Mouse (Mus musculus) neural tube, embryonic 15.5 days (tissue): ENCODE measurements around the gene Zdhhc22. TPM values are rescaled to one million over a fixed set of nuclear protein-coding genes. Genes with fewer than 3 reads are reported as not detected.

Experiments used
- ATAC-seq: fragments of 200-750 bp; cut with Nextera tagmentation; 2 replicates; pipeline ENCODE4 v1.8.0; 2017; ENCODE audit warnings: mild to moderate bottlenecking, moderate TSS enrichment, moderate library complexity; ENCODE audit not compliant: low FRiP score
- H3K27ac ChIP-seq: fragments of 300-500 bp; sonication (generic); replicated peaks from 2 replicates; pipeline ENCODE4 v1.5.1; 2015; ENCODE audit warnings: mild to moderate bottlenecking, inconsistent platforms
- H3K27me3 ChIP-seq: fragments of 300-500 bp; sonication (generic); replicated peaks from 2 replicates; pipeline ENCODE4 v1.6.1; 2015; ENCODE audit warnings: inconsistent platforms
- H3K36me3 ChIP-seq: fragments of 300-500 bp; sonication (generic); 2 replicates; pipeline ENCODE4 v1.6.1; 2015; ENCODE audit warnings: inconsistent platforms
- H3K4me1 ChIP-seq: fragments of 300-500 bp; sonication (generic); 2 replicates; pipeline ENCODE4 v1.6.1; 2015; ENCODE audit warnings: inconsistent platforms
- H3K4me2 ChIP-seq: fragments of 300-500 bp; sonication (generic); 2 replicates; pipeline ENCODE4 v1.6.1; 2015; ENCODE audit warnings: inconsistent platforms, mild to moderate bottlenecking, moderate library complexity
- H3K4me3 ChIP-seq: fragments of 300-500 bp; sonication (generic); replicated peaks from 2 replicates; pipeline ENCODE4 v1.5.1; 2015; ENCODE audit warnings: mild to moderate bottlenecking, inconsistent platforms
- H3K9ac ChIP-seq: fragments of 300-500 bp; sonication (generic); replicated peaks from 2 replicates; pipeline ENCODE4 v1.6.1; 2015; ENCODE audit warnings: mild to moderate bottlenecking, inconsistent platforms
- H3K9me3 ChIP-seq: fragments of 300-500 bp; sonication (generic); replicated peaks from 2 replicates; pipeline ENCODE4 v1.6.1; 2016; ENCODE audit warnings: inconsistent platforms
- WGBS: fragments of 180-500 bp; shearing (Covaris S2); methylation state at CpG from one replicate; pipeline ENCODE4 v1.1.7; 2015; ENCODE audit warnings: mixed read lengths; 5-methylcytosine and 5-hydroxymethylcytosine counted together
- polyA plus RNA-seq: library from polyadenylated mRNA; unstranded; fragments of >200 nt; fragmentation: Nextera tagmentation; extraction: Ambion mirVana; gene quantifications from 2 replicates; pipeline ENCODE4 v1.2.1, GENCODE M21; 2015

The Zdhhc22 gene
- polyA plus RNA-seq, 1 experiment from 2014 or later = 19.4 TPM

GRCm38 (mm10) chr12:86946301-86946781 lies 43.9 kb downstream of the Zdhhc22 start:
- Histone ChIP-seq H3K36me3 (no peaks in the 10 kb centered on the region), H3K27ac (peak overlapping the region; percentile 99), H3K9ac (peak overlapping the region; percentile 95), H3K4me2 (peak overlapping the region; percentile 87), H3K9me3 (no peaks in the 10 kb centered on the region), H3K27me3 (no peaks in the 10 kb centered on the region), H3K4me1 (peaks cover 52% of the 10 kb centered on the region), H3K4me3 (peak overlapping the region; percentile 72)
- no peak for ATAC-seq
- WGBS = under 1% methylated on average over 17 of the region's 17 CpGs

- H3K27me3 ChIP-seq = no peaks in the 10 kb centered on the region
- H3K9me3 ChIP-seq = no peaks in the 10 kb centered on the region
- no peak overlapping the region for H3K9ac ChIP-seq
- no peak for ATAC-seq
- 5% methylated on average over 4 of the region's 4 CpGs for WGBS
- H3K4me1 ChIP-seq = peaks cover 58% of the 10 kb centered on the region
- H3K4me3 ChIP-seq = no peak overlapping the region
- H3K4me2 ChIP-seq = no peak overlapping the region; the same call in 1 of the 2 replicates
- H3K27ac ChIP-seq = 0 out of 2 replicates have a peak overlapping the region, but pooled peaks have one; percentile 67
- no peaks in the 10 kb centered on the region for H3K36me3 ChIP-seq
Observed at GRCm38 (mm10) chr12:86945126-86945525, 45.1 kb downstream of the Zdhhc22 start.

GRCm38 (mm10) chr12:86943421-86943820 lies 46.8 kb downstream of the Zdhhc22 start:
- WGBS = 92% methylated on average over 8 of the region's 8 CpGs

GRCm38 (mm10) chr12:86941734-86942486 lies 48.3 kb downstream of the Zdhhc22 start:
- Histone ChIP-seq H3K27me3 (no peaks in the 10 kb centered on the region), H3K9me3 (no peaks in the 10 kb centered on the region), H3K27ac (peak overlapping the region; percentile 89), H3K4me1 (peaks cover 36% of the 10 kb centered on the region), H3K4me2 (peak overlapping the region; percentile 24), H3K36me3 (no peaks in the 10 kb centered on the region), H3K4me3 (no peak overlapping the region), H3K9ac (0 out of 2 replicates have a peak overlapping the region, but pooled peaks have one; percentile 21)
- 13% methylated on average over 5 of the region's 5 CpGs for WGBS
- ATAC-seq = peak; percentile 61

More at GRCm38 (mm10) chr12:86943421-86943820, 46.8 kb downstream of the Zdhhc22 start:
- no peaks in the 10 kb centered on the region for H3K27me3 ChIP-seq
- no peak overlapping the region for H3K4me2 ChIP-seq
- H3K36me3 ChIP-seq = no peaks in the 10 kb centered on the region
- no peak overlapping the region for H3K4me3 ChIP-seq
- H3K9me3 ChIP-seq = no peaks in the 10 kb centered on the region
- ATAC-seq = no peak
- H3K4me1 ChIP-seq = peaks cover 43% of the 10 kb centered on the region
- peak overlapping the region; percentile 89; the same call in 1 of the 2 replicates for H3K27ac ChIP-seq
- H3K9ac ChIP-seq = no peak overlapping the region

- H3K27ac ChIP-seq = peak overlapping the region; percentile 89
- H3K4me3 ChIP-seq = no peak overlapping the region
- peak; percentile 48 for ATAC-seq
- no peaks in the 10 kb centered on the region for H3K9me3 ChIP-seq
- peaks cover 33% of the 10 kb centered on the region for H3K4me1 ChIP-seq
- no peaks in the 10 kb centered on the region for H3K27me3 ChIP-seq
- 0 out of 2 replicates have a peak overlapping the region, but pooled peaks have one; percentile 6 for H3K9ac ChIP-seq
- no peaks in the 10 kb centered on the region for H3K36me3 ChIP-seq
- peak overlapping the region; percentile 21 for H3K4me2 ChIP-seq
- WGBS = 14% methylated on average over 11 of the region's 11 CpGs
Observed at GRCm38 (mm10) chr12:86941173-86941572, 49.1 kb downstream of the Zdhhc22 start.

GRCm38 (mm10) chr12:86938571-86938970 lies 51.7 kb downstream of the Zdhhc22 start:
- Histone ChIP-seq H3K9me3 (no peaks in the 10 kb centered on the region), H3K4me1 (peaks cover 25% of the 10 kb centered on the region), H3K27me3 (no peaks in the 10 kb centered on the region), H3K36me3 (no peaks in the 10 kb centered on the region), H3K9ac (no peak overlapping the region), H3K4me3 (no peak overlapping the region), H3K27ac (no peak overlapping the region), H3K4me2 (no peak overlapping the region)
- 76% methylated on average over 9 of the region's 9 CpGs for WGBS
- ATAC-seq = no peak

GRCm38 (mm10) chr12:86936587-86937343 lies 53.5 kb downstream of the Zdhhc22 start:
- 85% methylated on average over 11 of the region's 11 CpGs for WGBS
- no peaks in the 10 kb centered on the region for H3K36me3 ChIP-seq
- H3K4me3 ChIP-seq = no peak overlapping the region
- H3K27me3 ChIP-seq = no peaks in the 10 kb centered on the region
- no peak for ATAC-seq
- no peak overlapping the region for H3K4me2 ChIP-seq
- no peaks in the 10 kb centered on the region for H3K9me3 ChIP-seq
- H3K4me1 ChIP-seq = peaks cover 25% of the 10 kb centered on the region
- no peak overlapping the region for H3K27ac ChIP-seq
- H3K9ac ChIP-seq = no peak overlapping the region

GRCm38 (mm10) chr12:86935692-86936282 lies 54.4 kb downstream of the Zdhhc22 start:
- ATAC-seq = no peak
- Histone ChIP-seq H3K9ac (no peak overlapping the region), H3K4me1 (peaks cover 16% of the 10 kb centered on the region), H3K4me2 (no peak overlapping the region), H3K27me3 (no peaks in the 10 kb centered on the region), H3K4me3 (no peak overlapping the region), H3K27ac (no peak overlapping the region), H3K9me3 (no peaks in the 10 kb centered on the region), H3K36me3 (no peaks in the 10 kb centered on the region)
- 91% methylated on average over 8 of the region's 8 CpGs for WGBS

GRCm38 (mm10) chr12:86934748-86935147 lies 55.5 kb downstream of the Zdhhc22 start:
- H3K4me1 ChIP-seq = peaks cover 10% of the 10 kb centered on the region
- H3K4me3 ChIP-seq = no peak overlapping the region
- no peaks in the 10 kb centered on the region for H3K36me3 ChIP-seq
- ATAC-seq = no peak
- H3K9me3 ChIP-seq = no peaks in the 10 kb centered on the region
- H3K4me2 ChIP-seq = no peak overlapping the region
- H3K27ac ChIP-seq = no peak overlapping the region
- no peak overlapping the region for H3K9ac ChIP-seq
- 79% methylated on average over 1 of the region's 1 CpGs for WGBS
- H3K27me3 ChIP-seq = no peaks in the 10 kb centered on the region

GRCm38 (mm10) chr12:86932575-86932952 lies 57.7 kb downstream of the Zdhhc22 start:
- Histone ChIP-seq H3K9me3 (no peaks in the 10 kb centered on the region), H3K36me3 (no peaks in the 10 kb centered on the region), H3K4me3 (no peak overlapping the region), H3K4me1 (peaks cover 10% of the 10 kb centered on the region), H3K9ac (no peak overlapping the region), H3K27me3 (no peaks in the 10 kb centered on the region), H3K27ac (no peak overlapping the region; the same call in 1 of the 2 replicates), H3K4me2 (no peak overlapping the region)
- 21% methylated on average over 6 of the region's 6 CpGs for WGBS
- ATAC-seq = no peak

- 11% methylated on average over 7 of the region's 7 CpGs for WGBS
- H3K4me2 ChIP-seq = no peak overlapping the region
- no peak; the same call in 1 of the 2 replicates for ATAC-seq
- no peaks in the 10 kb centered on the region for H3K27me3 ChIP-seq
- no peak overlapping the region for H3K9ac ChIP-seq
- no peak overlapping the region; the same call in 1 of the 2 replicates for H3K27ac ChIP-seq
- H3K9me3 ChIP-seq = no peaks in the 10 kb centered on the region
- H3K4me3 ChIP-seq = no peak overlapping the region
- H3K36me3 ChIP-seq = no peaks in the 10 kb centered on the region
- H3K4me1 ChIP-seq = peaks cover 10% of the 10 kb centered on the region
Observed at GRCm38 (mm10) chr12:86931919-86932574, 58.2 kb downstream of the Zdhhc22 start.
